Mouse (Mus musculus) adrenal gland, adult 10 weeks (tissue): ENCODE measurements around the gene Ap5m1. TPM values are rescaled to one million over a fixed set of nuclear protein-coding genes. Genes with fewer than 3 reads are reported as not detected.

Experiments used
- polyA plus RNA-seq: library from polyadenylated mRNA; stranded (reverse); fragments of 350-450 nt; fragmentation: Illumina TruSeq; extraction: RNeasy Lipid Tissue Mini Kit (QIAGEN cat#74804); gene quantifications from one replicate; pipeline ENCODE4 v1.2.3, GENCODE M21; 2014; ENCODE audit warnings: low read depth, low replicate concordance

Ap5m1 gene
- 66.1 TPM for polyA plus RNA-seq

DNA sequence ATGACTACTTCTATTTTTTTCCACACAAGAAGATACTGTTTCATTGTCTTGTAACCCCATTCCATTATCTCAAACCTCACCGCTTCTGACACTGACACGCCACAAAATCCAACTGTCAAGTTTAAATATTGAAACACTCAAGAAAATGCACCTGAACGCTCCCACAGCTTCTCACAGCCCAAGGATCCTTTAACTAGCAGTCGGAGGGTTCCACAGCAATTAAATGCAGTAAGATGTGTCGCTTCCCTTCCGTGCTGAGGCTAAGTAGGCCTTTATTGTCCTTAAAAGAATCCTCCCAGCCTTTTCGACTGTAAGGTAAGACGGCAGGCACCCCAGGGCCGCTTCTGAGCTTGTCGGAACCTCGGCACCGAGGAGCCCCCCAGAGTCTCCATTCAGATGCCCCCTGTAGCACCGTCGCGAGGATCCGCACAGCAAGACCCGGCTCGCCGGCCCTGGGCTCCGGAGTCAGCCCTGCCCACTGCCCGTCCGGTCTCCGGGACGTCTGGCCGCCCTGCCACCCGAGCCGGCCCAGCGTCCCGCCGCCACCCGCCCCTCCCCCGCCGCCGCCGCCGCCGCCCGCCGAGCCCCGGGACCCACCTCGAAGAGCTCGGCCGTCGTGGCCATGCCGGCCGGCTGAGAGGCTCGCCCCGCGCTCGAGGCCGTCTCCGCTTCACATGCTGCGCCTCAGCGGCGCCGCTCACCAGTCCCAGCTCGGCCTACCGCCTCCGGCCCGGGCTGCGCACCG, at the start of gene Ap5m1:
Ap5m1 (plus strand) TSS at position 569 of the 745 bp plus-strand sequence.

DNA sequence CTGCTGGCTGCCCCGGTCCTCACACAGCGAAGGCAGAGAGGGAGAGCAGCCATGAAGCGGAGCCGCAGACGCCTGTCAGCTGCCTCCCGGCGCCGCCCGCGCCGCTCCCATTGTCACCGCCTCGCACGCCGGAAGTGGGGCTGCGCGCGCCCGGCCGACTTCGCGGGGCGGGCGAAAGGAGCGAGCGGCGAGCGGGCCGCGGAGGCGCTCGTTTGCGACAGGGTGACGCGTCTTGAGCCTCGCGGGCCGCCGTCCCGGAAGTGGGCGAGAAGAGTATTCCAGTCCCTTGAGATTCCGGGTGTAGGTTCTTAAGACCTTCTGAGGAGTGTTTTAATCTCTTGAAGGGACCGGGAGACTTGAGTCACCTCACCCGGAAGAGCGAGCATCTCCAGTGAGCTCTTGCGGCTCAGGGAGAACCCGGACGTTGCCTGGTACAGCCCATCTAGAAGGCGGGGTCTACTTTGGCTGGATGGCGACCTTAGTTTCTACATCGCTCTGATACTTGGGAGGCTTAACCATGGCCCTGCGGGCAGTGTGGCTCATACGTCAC, 452 bp downstream of the Ap5m1 start, which contains the start of gene Exoc5:
Exoc5 (minus strand) TSS at position 380 of the 550 bp plus-strand sequence.

Other genes starting within 250 kb of the Ap5m1 start
- 154 TPM for gene Exoc5, start 556 bp downstream of the Ap5m1 start, polyA plus RNA-seq
- gene Naa30, start 106.1 kb downstream of the Ap5m1 start, polyA plus RNA-seq, result 142 TPM
- gene ccdc198, start 179.4 kb downstream of the Ap5m1 start, polyA plus RNA-seq, result not detected